Mouse (Mus musculus) embryonic facial prominence, embryonic 13.5 days (tissue): ENCODE measurements around the gene Agap1. TPM values are rescaled to one million over a fixed set of nuclear protein-coding genes. Genes with fewer than 3 reads are reported as not detected.

Experiments used
- ATAC-seq: fragments of 200-750 bp; cut with Nextera tagmentation; 2 replicates; pipeline ENCODE4 v1.8.0; 2017; ENCODE audit warnings: low read depth; ENCODE audit not compliant: insufficient number of reproducible peaks, insufficient read depth, low FRiP score, low TSS enrichment
- H3K27ac ChIP-seq: fragments of 300-500 bp; sonication (generic); 2 replicates; pipeline ENCODE4 v1.5.1; 2015; ENCODE audit warnings: moderate library complexity, mild to moderate bottlenecking, inconsistent platforms
- H3K27me3 ChIP-seq: fragments of 300-500 bp; sonication (generic); 2 replicates; pipeline ENCODE4 v1.6.1; 2015; ENCODE audit warnings: mild to moderate bottlenecking, inconsistent platforms
- H3K36me3 ChIP-seq: fragments of 300-500 bp; sonication (generic); 2 replicates; pipeline ENCODE4 v1.6.1; 2015; ENCODE audit warnings: mild to moderate bottlenecking, inconsistent platforms
- H3K4me1 ChIP-seq: fragments of 300-500 bp; sonication (generic); 2 replicates; pipeline ENCODE4 v1.6.1; 2015; ENCODE audit warnings: inconsistent platforms
- H3K4me2 ChIP-seq: fragments of 300-500 bp; sonication (generic); 2 replicates; pipeline ENCODE4 v1.6.1; 2015; ENCODE audit warnings: moderate library complexity, mild to moderate bottlenecking, inconsistent platforms
- H3K4me3 ChIP-seq: fragments of 300-500 bp; sonication (generic); 2 replicates; pipeline ENCODE4 v1.5.1; 2015; ENCODE audit warnings: mild to moderate bottlenecking, inconsistent platforms
- H3K9ac ChIP-seq: fragments of 300-500 bp; sonication (generic); 2 replicates; pipeline ENCODE4 v1.6.1; 2015; ENCODE audit warnings: mild to moderate bottlenecking, inconsistent platforms
- H3K9me3 ChIP-seq: fragments of 300-500 bp; sonication (generic); 2 replicates; pipeline ENCODE4 v1.6.1; 2016; ENCODE audit warnings: inconsistent platforms
- WGBS: fragments of 180-500 bp; shearing (Covaris S2); methylation state at CpG from one replicate; pipeline ENCODE4 v1.1.7; 2015; ENCODE audit warnings: mixed read lengths; 5-methylcytosine and 5-hydroxymethylcytosine counted together
- polyA plus RNA-seq: library from polyadenylated mRNA; unstranded; fragments of >200 nt; fragmentation: Nextera tagmentation; extraction: Ambion mirVana; gene quantifications from 2 replicates; pipeline ENCODE4 v1.2.1, GENCODE M21; 2015

The Agap1 gene
- polyA plus RNA-seq, 1 experiment from 2014 or later, result 14.4 TPM

- no peaks in the 10 kb centered on the region for H3K9me3 ChIP-seq
- 77% methylated on average over 7 of the region's 7 CpGs for WGBS
- H3K27me3 ChIP-seq, result peaks cover 11% of the 10 kb centered on the region; the same call in 1 of the 2 replicates
- no peak overlapping the region for H3K4me2 ChIP-seq
- no peak overlapping the region for H3K4me3 ChIP-seq
- peaks cover 50% of the 10 kb centered on the region for H3K4me1 ChIP-seq
- no peak for ATAC-seq
- no peaks in the 10 kb centered on the region for H3K36me3 ChIP-seq
- H3K9ac ChIP-seq, result no peak overlapping the region
- H3K27ac ChIP-seq, result peak overlapping the region; percentile 2; the same call in 1 of the 2 replicates
These were observed 395.2 kb downstream of the Agap1 start for GRCm38 (mm10) chr1:89849861-89850230.

- Histone ChIP-seq H3K27ac (no peak overlapping the region), H3K9ac (no peak overlapping the region), H3K27me3 (peaks cover 11% of the 10 kb centered on the region; the same call in 1 of the 2 replicates), H3K4me3 (no peak overlapping the region), H3K9me3 (no peaks in the 10 kb centered on the region), H3K4me1 (peaks cover 42% of the 10 kb centered on the region), H3K4me2 (no peak overlapping the region), H3K36me3 (no peaks in the 10 kb centered on the region)
- 75% methylated on average over 11 of the region's 11 CpGs for WGBS
- no peak for ATAC-seq
These were observed 396.2 kb downstream of the Agap1 start for GRCm38 (mm10) chr1:89850681-89851414.

GRCm38 (mm10) chr1:89859182-89859581 is 404.6 kb downstream of the Agap1 start:
- no peak overlapping the region for H3K4me3 ChIP-seq
- H3K4me1 ChIP-seq, result peaks cover 10% of the 10 kb centered on the region; the same call in 1 of the 2 replicates
- no peak overlapping the region for H3K27ac ChIP-seq
- 32% methylated on average over 3 of the region's 3 CpGs for WGBS
- no peak overlapping the region for H3K4me2 ChIP-seq
- ATAC-seq, result no peak
- H3K36me3 ChIP-seq, result no peaks in the 10 kb centered on the region
- H3K9ac ChIP-seq, result no peak overlapping the region
- H3K9me3 ChIP-seq, result no peaks in the 10 kb centered on the region
- no peaks in the 10 kb centered on the region for H3K27me3 ChIP-seq

- no peak overlapping the region for H3K4me2 ChIP-seq
- H3K9ac ChIP-seq, result no peak overlapping the region
- peaks cover 10% of the 10 kb centered on the region; the same call in 1 of the 2 replicates for H3K4me1 ChIP-seq
- ATAC-seq, result no peak
- H3K27ac ChIP-seq, result no peak overlapping the region
- no peak overlapping the region for H3K4me3 ChIP-seq
- no peaks in the 10 kb centered on the region for H3K9me3 ChIP-seq
- H3K27me3 ChIP-seq, result no peaks in the 10 kb centered on the region
- WGBS, result 49% methylated on average over 2 of the region's 2 CpGs
- no peaks in the 10 kb centered on the region for H3K36me3 ChIP-seq
These were observed 405.6 kb downstream of the Agap1 start for GRCm38 (mm10) chr1:89860017-89860730.

GRCm38 (mm10) chr1:89865787-89866186 is 411.2 kb downstream of the Agap1 start:
- 63% methylated on average over 6 of the region's 6 CpGs for WGBS
- H3K27ac ChIP-seq, result no peak overlapping the region
- no peak overlapping the region for H3K9ac ChIP-seq
- no peak overlapping the region for H3K4me2 ChIP-seq
- ATAC-seq, result no peak
- no peaks in the 10 kb centered on the region for H3K9me3 ChIP-seq
- H3K36me3 ChIP-seq, result no peaks in the 10 kb centered on the region
- peaks cover 14% of the 10 kb centered on the region for H3K4me1 ChIP-seq
- H3K27me3 ChIP-seq, result no peaks in the 10 kb centered on the region
- no peak overlapping the region for H3K4me3 ChIP-seq

DNA sequence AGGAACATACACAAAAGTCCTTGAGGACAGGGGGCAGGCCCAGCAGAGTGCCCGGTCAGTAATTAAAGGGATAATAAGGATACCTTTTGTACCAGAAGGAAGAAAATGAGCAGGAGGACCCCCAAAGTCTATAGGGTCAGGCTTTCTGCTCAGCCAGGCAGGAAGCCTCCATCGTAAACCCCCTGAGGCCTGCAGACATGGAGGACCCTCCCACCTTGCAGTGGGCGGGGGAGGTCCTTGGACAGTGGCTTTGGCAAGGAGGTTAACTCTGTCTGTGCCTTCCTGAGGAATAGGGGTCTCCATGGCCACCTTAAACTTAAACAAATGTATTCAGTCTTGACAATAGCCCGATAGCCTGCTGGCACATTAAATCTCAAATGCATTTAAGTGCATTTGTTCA is 413.2 kb downstream of the Agap1 start:
- H3K4me3 ChIP-seq, result no peak overlapping the region
- no peaks in the 10 kb centered on the region for H3K9me3 ChIP-seq
- H3K27me3 ChIP-seq, result peaks cover 3% of the 10 kb centered on the region; the same call in 1 of the 2 replicates
- H3K27ac ChIP-seq, result no peak overlapping the region
- WGBS, result 49% methylated on average over 4 of the region's 4 CpGs
- no peak overlapping the region for H3K4me2 ChIP-seq
- no peak for ATAC-seq
- peaks cover 19% of the 10 kb centered on the region for H3K4me1 ChIP-seq
- no peak overlapping the region for H3K9ac ChIP-seq
- no peaks in the 10 kb centered on the region for H3K36me3 ChIP-seq

DNA sequence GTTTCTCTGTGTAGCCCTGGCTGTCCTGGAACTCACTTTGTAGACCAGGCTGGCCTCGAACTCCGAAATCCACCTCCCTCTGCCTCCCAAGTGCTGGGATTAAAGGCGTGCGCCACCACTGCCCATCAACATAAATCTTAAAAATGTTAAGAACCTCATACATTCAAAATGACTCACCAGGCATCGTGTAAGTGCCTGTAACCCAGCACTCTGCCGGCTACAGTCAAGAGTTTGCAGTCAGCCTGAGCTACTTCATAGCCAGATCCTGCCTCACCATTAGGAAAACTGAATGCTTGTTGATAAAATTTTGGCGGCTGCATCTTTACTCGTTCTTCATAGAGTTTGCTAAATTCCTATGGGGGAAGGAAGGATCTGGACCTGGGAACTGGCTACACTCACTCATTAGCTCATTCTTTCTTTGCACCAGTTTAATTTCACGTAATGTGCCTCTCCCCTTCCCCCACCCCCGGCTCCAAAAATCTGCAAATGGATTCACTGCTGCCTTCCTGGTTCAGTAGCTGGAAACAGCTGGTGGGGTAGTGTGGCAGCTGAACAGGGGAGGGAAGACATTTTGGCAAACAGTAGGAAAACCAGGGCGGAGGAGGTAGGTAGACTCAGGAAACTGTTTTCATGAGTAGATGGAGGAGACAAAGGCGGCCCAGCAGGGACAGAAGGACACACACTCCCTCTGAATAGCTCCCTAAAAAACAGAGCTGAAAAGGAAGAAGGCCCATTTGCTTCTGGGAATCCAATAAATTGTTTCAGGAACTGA is 415.7 kb downstream of the Agap1 start:
- H3K4me3 ChIP-seq, result no peak overlapping the region
- peaks cover 3% of the 10 kb centered on the region; the same call in 1 of the 2 replicates for H3K27me3 ChIP-seq
- WGBS, result 49% methylated on average over 12 of the region's 12 CpGs
- no peaks in the 10 kb centered on the region for H3K36me3 ChIP-seq
- H3K9me3 ChIP-seq, result no peaks in the 10 kb centered on the region
- no peak overlapping the region for H3K4me2 ChIP-seq
- ATAC-seq, result no peak
- no peak overlapping the region for H3K27ac ChIP-seq
- peaks cover 24% of the 10 kb centered on the region for H3K4me1 ChIP-seq
- H3K9ac ChIP-seq, result no peak overlapping the region

DNA sequence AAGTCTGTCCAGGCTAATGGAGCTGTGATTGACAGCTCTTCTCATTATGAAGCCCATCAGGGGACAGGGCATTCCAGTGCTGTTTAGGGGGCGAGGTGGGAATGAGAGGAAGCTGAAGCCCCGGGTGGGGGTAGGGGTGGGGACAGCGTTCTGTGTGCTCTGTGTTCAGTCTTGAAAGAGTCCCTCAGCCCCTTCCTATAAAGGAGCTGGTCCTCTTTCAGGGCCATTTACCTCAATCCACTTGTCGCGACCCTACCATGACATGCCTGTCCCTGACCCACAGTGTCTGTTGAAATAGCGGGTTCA is 416.3 kb downstream of the Agap1 start:
- no peaks in the 10 kb centered on the region for H3K36me3 ChIP-seq
- no peak overlapping the region for H3K9ac ChIP-seq
- H3K4me3 ChIP-seq, result no peak overlapping the region
- H3K27ac ChIP-seq, result no peak overlapping the region
- peaks cover 3% of the 10 kb centered on the region; the same call in 1 of the 2 replicates for H3K27me3 ChIP-seq
- no peaks in the 10 kb centered on the region for H3K9me3 ChIP-seq
- 52% methylated on average over 6 of the region's 6 CpGs for WGBS
- peaks cover 24% of the 10 kb centered on the region for H3K4me1 ChIP-seq
- H3K4me2 ChIP-seq, result no peak overlapping the region
- no peak for ATAC-seq

DNA sequence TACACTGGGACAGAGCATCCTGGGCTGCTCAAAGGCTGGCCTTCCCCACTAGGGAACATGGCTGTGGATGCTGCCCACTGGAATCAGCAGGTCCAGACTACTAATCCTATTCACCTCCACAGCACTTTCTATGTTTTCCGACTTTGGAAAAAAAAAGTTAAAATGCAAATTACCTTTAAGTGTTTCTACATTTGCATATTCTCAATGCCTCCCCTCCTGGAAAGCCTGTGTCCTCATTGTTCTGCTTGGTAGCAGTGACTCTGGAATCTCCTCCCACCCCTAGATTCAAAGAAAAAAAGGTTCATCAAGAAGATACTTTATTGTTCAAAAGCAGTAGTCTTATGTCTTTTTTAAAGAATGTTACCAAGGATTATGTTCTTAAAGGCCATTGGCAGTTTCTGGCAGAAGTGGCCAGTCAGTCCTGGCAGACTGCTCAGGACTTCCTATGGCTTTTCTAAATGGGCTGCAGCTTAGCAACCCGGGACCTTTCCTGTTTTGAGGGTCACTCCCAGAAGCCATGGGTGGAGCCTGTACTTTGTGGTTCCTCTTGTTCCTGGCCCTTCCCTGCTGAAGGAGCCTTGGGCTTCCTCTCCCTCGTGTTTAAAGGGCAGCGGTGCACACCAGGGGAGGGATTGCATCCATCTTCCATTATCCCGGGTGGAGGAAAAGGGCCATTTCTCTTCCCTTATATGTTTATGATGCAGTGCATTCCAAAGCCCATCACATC is 421.9 kb downstream of the Agap1 start:
- Histone ChIP-seq H3K4me2 (no peak overlapping the region), H3K27ac (no peak overlapping the region), H3K36me3 (no peaks in the 10 kb centered on the region), H3K4me3 (no peak overlapping the region), H3K9me3 (no peaks in the 10 kb centered on the region), H3K27me3 (peaks cover 3% of the 10 kb centered on the region; the same call in 1 of the 2 replicates), H3K4me1 (peaks cover 23% of the 10 kb centered on the region), H3K9ac (no peak overlapping the region)
- 13% methylated on average over 5 of the region's 5 CpGs for WGBS
- no peak for ATAC-seq

- Histone ChIP-seq H3K36me3 (peaks cover 9% of the 10 kb centered on the region; the same call in 1 of the 2 replicates), H3K9ac (no peak overlapping the region), H3K4me1 (peaks cover 15% of the 10 kb centered on the region), H3K4me3 (no peak overlapping the region), H3K9me3 (no peaks in the 10 kb centered on the region), H3K27ac (no peak overlapping the region), H3K27me3 (no peaks in the 10 kb centered on the region), H3K4me2 (no peak overlapping the region)
- ATAC-seq, result no peak
- 86% methylated on average over 11 of the region's 11 CpGs for WGBS
These were observed 423.9 kb downstream of the Agap1 start for GRCm38 (mm10) chr1:89878496-89878895.

GRCm38 (mm10) chr1:89880193-89880592 is 425.6 kb downstream of the Agap1 start:
- 39% methylated on average over 8 of the region's 8 CpGs for WGBS
- Histone ChIP-seq H3K9me3 (no peaks in the 10 kb centered on the region), H3K27ac (no peak overlapping the region), H3K4me1 (peaks cover 26% of the 10 kb centered on the region), H3K4me2 (no peak overlapping the region), H3K4me3 (no peak overlapping the region), H3K36me3 (peaks cover 9% of the 10 kb centered on the region; the same call in 1 of the 2 replicates), H3K27me3 (no peaks in the 10 kb centered on the region), H3K9ac (no peak overlapping the region)
- ATAC-seq, result no peak
